Mouse (Mus musculus) left cerebral cortex, adult 8-10 months (tissue): ENCODE data around the gene Celf2. TPM values are rescaled to one million over a fixed set of nuclear protein-coding genes. Genes with fewer than 3 reads are reported as not detected.

ENCODE experiments used
- DNase-seq, 2 experiments: peaks; one replicate each; pipeline ENCODE4 v3.0.0; 2022; ENCODE audit warnings: low spot score in 2 of 2
- total RNA-seq, 4 experiments: library from RNA; stranded (reverse); gene quantifications; 2 replicates each; pipeline ENCODE4 v1.2.4; 2022

Gene Celf2
- total RNA-seq, 4 experiments from 2014 or later: 386 to 451 (median 404) TPM

GRCm38 (mm10) chr2:7083489-7084090 lies 425.8 kb downstream of the Celf2 start:
- DNase-seq: no peak

- no peak for DNase-seq
These were observed 426.9 kb downstream of the Celf2 start for GRCm38 (mm10) chr2:7082376-7083025.

- no peak for DNase-seq
These were observed 428.3 kb downstream of the Celf2 start for GRCm38 (mm10) chr2:7080794-7081783.

GRCm38 (mm10) chr2:7080086-7080485 lies 429.3 kb downstream of the Celf2 start:
- no peak for DNase-seq

- no peak for DNase-seq
These were observed 430.0 kb downstream of the Celf2 start for GRCm38 (mm10) chr2:7079390-7079789.

- DNase-seq: no peak
These were observed 435.6 kb downstream of the Celf2 start for GRCm38 (mm10) chr2:7073730-7074129.

GRCm38 (mm10) chr2:7072344-7073265 lies 436.8 kb downstream of the Celf2 start:
- DNase-seq: no peak

GRCm38 (mm10) chr2:7069458-7069857 lies 439.9 kb downstream of the Celf2 start:
- no peak for DNase-seq

GRCm38 (mm10) chr2:7068281-7068680 lies 441.1 kb downstream of the Celf2 start:
- no peak for DNase-seq

GRCm38 (mm10) chr2:7063574-7064192 lies 445.7 kb downstream of the Celf2 start:
- DNase-seq: peak in 1 of 2 experiments; percentile 48

- no peak for DNase-seq
These were observed 448.8 kb downstream of the Celf2 start for GRCm38 (mm10) chr2:7060490-7061105.

- DNase-seq: no peak
These were observed 453.0 kb downstream of the Celf2 start for GRCm38 (mm10) chr2:7056401-7056800.

- DNase-seq: no peak
These were observed 453.4 kb downstream of the Celf2 start for GRCm38 (mm10) chr2:7055958-7056357.

- peak in 1 of 2 experiments; percentile 70 for DNase-seq
These were observed 458.3 kb downstream of the Celf2 start for GRCm38 (mm10) chr2:7051090-7051489.

- DNase-seq: no peak
These were observed 463.2 kb downstream of the Celf2 start for GRCm38 (mm10) chr2:7046155-7046554.

- no peak for DNase-seq
These were observed 463.8 kb downstream of the Celf2 start for GRCm38 (mm10) chr2:7045531-7045930.

GRCm38 (mm10) chr2:7043770-7044459 lies 465.4 kb downstream of the Celf2 start:
- no peak for DNase-seq

- DNase-seq: no peak
These were observed 468.4 kb downstream of the Celf2 start for GRCm38 (mm10) chr2:7040940-7041339.

GRCm38 (mm10) chr2:7038991-7039390 lies 470.4 kb downstream of the Celf2 start:
- DNase-seq: no peak
